Mouse (Mus musculus) embryonic facial prominence, embryonic 13.5 days (tissue): ENCODE data around the gene Arf6. TPM values are rescaled to one million over a fixed set of nuclear protein-coding genes. Genes with fewer than 3 reads are reported as not detected.
A peak's percentile ranks its signal among the peaks of the same experiment; 100 is the strongest.
"Not testable (repeated sequence)": the region's sequence is repeated elsewhere in the genome, so short reads cannot be mapped to it uniquely, and the experiment has no call there.

Experiments used
- ATAC-seq: fragments of 200-750 bp; cut with Nextera tagmentation; 2 replicates; pipeline ENCODE4 v1.8.0; 2017; ENCODE audit warnings: low read depth; ENCODE audit not compliant: insufficient number of reproducible peaks, insufficient read depth, low FRiP score, low TSS enrichment
- H3K27ac ChIP-seq: fragments of 300-500 bp; sonication (generic); 2 replicates; pipeline ENCODE4 v1.5.1; 2015; ENCODE audit warnings: moderate library complexity, mild to moderate bottlenecking, inconsistent platforms
- H3K27me3 ChIP-seq: fragments of 300-500 bp; sonication (generic); 2 replicates; pipeline ENCODE4 v1.6.1; 2015; ENCODE audit warnings: mild to moderate bottlenecking, inconsistent platforms
- H3K36me3 ChIP-seq: fragments of 300-500 bp; sonication (generic); 2 replicates; pipeline ENCODE4 v1.6.1; 2015; ENCODE audit warnings: mild to moderate bottlenecking, inconsistent platforms
- H3K4me1 ChIP-seq: fragments of 300-500 bp; sonication (generic); 2 replicates; pipeline ENCODE4 v1.6.1; 2015; ENCODE audit warnings: inconsistent platforms
- H3K4me2 ChIP-seq: fragments of 300-500 bp; sonication (generic); 2 replicates; pipeline ENCODE4 v1.6.1; 2015; ENCODE audit warnings: moderate library complexity, mild to moderate bottlenecking, inconsistent platforms
- H3K4me3 ChIP-seq: fragments of 300-500 bp; sonication (generic); 2 replicates; pipeline ENCODE4 v1.5.1; 2015; ENCODE audit warnings: mild to moderate bottlenecking, inconsistent platforms
- H3K9ac ChIP-seq: fragments of 300-500 bp; sonication (generic); 2 replicates; pipeline ENCODE4 v1.6.1; 2015; ENCODE audit warnings: mild to moderate bottlenecking, inconsistent platforms
- H3K9me3 ChIP-seq: fragments of 300-500 bp; sonication (generic); 2 replicates; pipeline ENCODE4 v1.6.1; 2016; ENCODE audit warnings: inconsistent platforms
- WGBS: fragments of 180-500 bp; shearing (Covaris S2); methylation state at CpG from one replicate; pipeline ENCODE4 v1.1.7; 2015; ENCODE audit warnings: mixed read lengths; 5-methylcytosine and 5-hydroxymethylcytosine counted together
- polyA plus RNA-seq: library from polyadenylated mRNA; unstranded; fragments of >200 nt; fragmentation: Nextera tagmentation; extraction: Ambion mirVana; gene quantifications from 2 replicates; pipeline ENCODE4 v1.2.1, GENCODE M21; 2015

Arf6 gene
- polyA plus RNA-seq = 48.4 and 56.7 TPM in 2 replicates

GRCm38 (mm10) chr12:69371854-69372671, at the start of gene Arf6, which contains the start of gene Gm9887:
Gene Arf6, plus strand, starts transcription at chr12:69372150.
Gene Gm9887, minus strand, starts transcription at chr12:69372458.
- no peaks in the 10 kb centered on the region for H3K9me3 ChIP-seq
- no peaks in the 10 kb centered on the region for H3K36me3 ChIP-seq
- ATAC-seq = peak; percentile 93
- H3K27ac ChIP-seq = peak within 1 kb of the TSS; percentile 99
- H3K4me2 ChIP-seq = peak within 1 kb of the TSS; percentile 87
- peaks cover 22% of the 10 kb centered on the region for H3K4me1 ChIP-seq
- peak within 1 kb of the TSS; percentile 100 for H3K4me3 ChIP-seq
- H3K9ac ChIP-seq = peak within 1 kb of the TSS; percentile 97
- no peaks in the 10 kb centered on the region for H3K27me3 ChIP-seq
- under 1% methylated on average over 99 of the region's 121 CpGs for WGBS

- 90% methylated on average over 3 of the region's 3 CpGs for WGBS
- Histone ChIP-seq H3K27me3 (no peaks in the 10 kb centered on the region), H3K4me1 (no peaks in the 10 kb centered on the region), H3K4me3 (no peak overlapping the region), H3K36me3 (peaks cover 72% of the 10 kb centered on the region), H3K27ac (no peak overlapping the region), H3K4me2 (no peak overlapping the region), H3K9me3 (no peaks in the 10 kb centered on the region), H3K9ac (no peak overlapping the region)
- no peak for ATAC-seq
Observed at GRCm38 (mm10) chr12:69331187-69331586, 40.8 kb upstream of the Arf6 start.

DNA sequence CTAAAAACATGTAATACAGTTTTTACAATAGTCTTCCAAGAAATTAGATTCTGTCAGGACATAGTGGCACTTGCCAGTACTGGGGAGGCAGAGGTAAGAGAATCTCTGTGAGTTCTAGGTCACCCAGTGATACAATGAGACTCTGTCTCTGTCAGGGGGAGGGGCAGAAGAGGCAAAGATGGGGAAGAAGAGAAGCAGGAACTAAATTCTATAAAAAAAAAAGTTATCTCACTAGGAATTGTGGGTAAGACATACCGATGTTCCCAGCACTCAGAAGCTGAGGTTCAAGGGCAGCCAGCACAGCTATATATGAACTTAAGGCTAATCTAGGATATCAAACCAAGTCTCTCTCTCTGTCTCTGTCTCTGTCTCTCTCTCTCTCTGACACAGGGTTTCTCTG, 39.8 kb upstream of the Arf6 start:
- no peak for ATAC-seq
- WGBS = 82% methylated on average over 1 of the region's 1 CpGs
- Histone ChIP-seq H3K27me3 (no peaks in the 10 kb centered on the region), H3K9me3 (no peaks in the 10 kb centered on the region), H3K27ac (no peak overlapping the region), H3K36me3 (peaks cover 74% of the 10 kb centered on the region), H3K4me2 (no peak overlapping the region), H3K4me1 (no peaks in the 10 kb centered on the region), H3K9ac (no peak overlapping the region), H3K4me3 (no peak overlapping the region)

- Histone ChIP-seq H3K27me3 (no peaks in the 10 kb centered on the region), H3K4me3 (no peak overlapping the region), H3K36me3 (peaks cover 71% of the 10 kb centered on the region), H3K4me1 (no peaks in the 10 kb centered on the region), H3K9me3 (no peaks in the 10 kb centered on the region), H3K4me2 (no peak overlapping the region), H3K27ac (no peak overlapping the region), H3K9ac (no peak overlapping the region)
- ATAC-seq = no peak
- WGBS = 81% methylated on average over 2 of the region's 2 CpGs
Observed at GRCm38 (mm10) chr12:69333547-69333946, 38.4 kb upstream of the Arf6 start.

DNA sequence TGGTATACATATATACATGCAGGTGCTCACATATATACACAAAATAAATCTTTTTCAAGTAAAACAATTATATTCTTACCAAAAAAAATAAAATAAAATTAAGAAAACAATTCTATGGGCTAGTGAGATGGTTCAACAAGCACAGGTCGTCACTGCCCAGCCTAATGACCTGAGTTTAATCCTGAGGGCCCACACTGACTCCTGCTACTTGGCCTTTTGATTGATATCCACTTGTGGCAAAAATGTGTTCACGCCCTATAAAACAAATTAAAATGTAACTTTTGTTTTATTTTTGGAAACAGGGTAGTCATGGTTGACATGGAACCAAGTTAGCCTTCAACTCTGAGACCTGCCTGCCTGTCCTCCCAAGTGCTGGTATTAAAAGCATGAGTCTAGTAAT, 22.0 kb upstream of the Arf6 start:
- H3K27me3 ChIP-seq = no peaks in the 10 kb centered on the region
- WGBS = 91% methylated on average over 2 of the region's 2 CpGs
- H3K4me1 ChIP-seq = no peaks in the 10 kb centered on the region
- no peak overlapping the region for H3K27ac ChIP-seq
- peaks cover 76% of the 10 kb centered on the region for H3K36me3 ChIP-seq
- H3K9ac ChIP-seq = no peak overlapping the region
- no peaks in the 10 kb centered on the region for H3K9me3 ChIP-seq
- ATAC-seq = no peak
- H3K4me3 ChIP-seq = no peak overlapping the region
- no peak overlapping the region for H3K4me2 ChIP-seq

GRCm38 (mm10) chr12:69351685-69352084, 20.3 kb upstream of the Arf6 start:
- peaks cover 68% of the 10 kb centered on the region for H3K36me3 ChIP-seq
- no peak overlapping the region for H3K9ac ChIP-seq
- no peak overlapping the region for H3K27ac ChIP-seq
- H3K4me1 ChIP-seq = peaks cover 7% of the 10 kb centered on the region
- no peaks in the 10 kb centered on the region for H3K9me3 ChIP-seq
- no peak for ATAC-seq
- H3K4me2 ChIP-seq = no peak overlapping the region
- 83% methylated on average over 1 of the region's 1 CpGs for WGBS
- no peaks in the 10 kb centered on the region for H3K27me3 ChIP-seq
- H3K4me3 ChIP-seq = no peak overlapping the region

DNA sequence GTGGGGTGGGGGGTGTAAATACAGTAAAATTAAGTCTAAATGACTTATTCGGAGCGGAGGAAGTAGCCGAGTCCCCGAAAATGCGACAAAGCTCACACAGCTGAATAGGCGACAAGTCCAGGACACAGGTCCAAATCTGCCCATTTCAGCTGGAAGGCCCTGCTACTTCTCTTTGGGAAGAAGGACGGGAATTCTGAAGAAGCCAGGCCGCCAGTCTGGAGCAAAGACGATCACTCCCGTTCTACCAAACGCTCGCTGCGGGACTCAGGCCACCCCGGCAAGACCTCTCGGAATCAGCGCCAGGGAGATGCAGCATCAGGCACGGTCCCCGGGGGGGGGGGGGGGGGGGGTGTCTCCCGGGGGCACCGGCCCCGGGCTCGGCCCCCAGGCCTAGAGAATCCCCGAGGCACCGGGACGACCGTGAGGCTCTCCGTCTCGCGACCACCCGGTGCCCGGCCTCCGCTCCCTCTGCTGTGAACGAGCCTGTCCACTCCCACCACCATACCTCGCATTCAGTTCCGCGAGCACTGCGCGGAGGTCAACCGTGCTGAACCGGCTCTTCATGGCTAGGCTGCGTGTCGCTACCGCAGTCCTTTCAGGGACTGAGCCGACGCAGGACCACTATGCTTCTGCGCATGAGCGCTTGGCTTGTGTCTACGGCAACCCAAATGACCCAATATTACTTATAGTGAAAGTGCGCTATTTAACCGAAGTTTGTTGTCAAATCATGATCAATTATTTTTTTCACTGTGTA, 15.2 kb upstream of the Arf6 start, which contains the start of gene Nemf:
Gene Nemf (minus strand): TSS at position 620 of the 754 bp plus-strand sequence.
- peak within 1 kb of the TSS; percentile 78 for H3K4me2 ChIP-seq
- H3K27ac ChIP-seq = peak within 1 kb of the TSS; percentile 76
- H3K36me3 ChIP-seq = peaks cover 29% of the 10 kb centered on the region
- peak within 1 kb of the TSS; percentile 79 for H3K4me3 ChIP-seq
- H3K9me3 ChIP-seq = no peaks in the 10 kb centered on the region
- peaks cover 7% of the 10 kb centered on the region for H3K4me1 ChIP-seq
- peak within 1 kb of the TSS; percentile 89 for H3K9ac ChIP-seq
- peak; percentile 62 for ATAC-seq
- 1% methylated on average over 45 of the region's 50 CpGs for WGBS
- H3K27me3 ChIP-seq = no peaks in the 10 kb centered on the region

DNA sequence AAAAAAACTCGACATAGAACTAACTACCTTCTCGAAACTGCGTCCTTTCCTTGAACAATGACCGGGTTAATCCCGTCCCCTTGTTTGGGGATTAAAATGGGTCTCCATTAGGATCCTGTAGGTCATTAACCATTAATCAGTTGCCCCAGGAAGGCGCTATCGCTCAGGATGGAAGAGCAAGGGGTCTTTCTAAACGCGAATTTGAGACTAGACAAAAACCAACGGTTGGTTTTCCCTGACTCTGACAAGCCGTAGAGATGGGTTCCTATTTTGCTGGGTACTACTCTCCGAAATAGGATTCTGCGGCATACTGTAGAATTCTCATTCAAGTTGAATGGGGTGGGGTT, 14.7 kb upstream of the Arf6 start:
- Histone ChIP-seq H3K4me1 (peaks cover 9% of the 10 kb centered on the region), H3K4me2 (peak overlapping the region; percentile 78), H3K27ac (peak overlapping the region; percentile 76; the same call in 1 of the 2 replicates), H3K4me3 (peak overlapping the region; percentile 79), H3K9me3 (no peaks in the 10 kb centered on the region), H3K27me3 (no peaks in the 10 kb centered on the region), H3K36me3 (peaks cover 24% of the 10 kb centered on the region), H3K9ac (peak overlapping the region; percentile 89)
- 6% methylated on average over 13 of the region's 13 CpGs for WGBS
- no peak for ATAC-seq

- WGBS = 12% methylated on average over 5 of the region's 5 CpGs
Observed at GRCm38 (mm10) chr12:69360655-69360996, 11.3 kb upstream of the Arf6 start.

DNA sequence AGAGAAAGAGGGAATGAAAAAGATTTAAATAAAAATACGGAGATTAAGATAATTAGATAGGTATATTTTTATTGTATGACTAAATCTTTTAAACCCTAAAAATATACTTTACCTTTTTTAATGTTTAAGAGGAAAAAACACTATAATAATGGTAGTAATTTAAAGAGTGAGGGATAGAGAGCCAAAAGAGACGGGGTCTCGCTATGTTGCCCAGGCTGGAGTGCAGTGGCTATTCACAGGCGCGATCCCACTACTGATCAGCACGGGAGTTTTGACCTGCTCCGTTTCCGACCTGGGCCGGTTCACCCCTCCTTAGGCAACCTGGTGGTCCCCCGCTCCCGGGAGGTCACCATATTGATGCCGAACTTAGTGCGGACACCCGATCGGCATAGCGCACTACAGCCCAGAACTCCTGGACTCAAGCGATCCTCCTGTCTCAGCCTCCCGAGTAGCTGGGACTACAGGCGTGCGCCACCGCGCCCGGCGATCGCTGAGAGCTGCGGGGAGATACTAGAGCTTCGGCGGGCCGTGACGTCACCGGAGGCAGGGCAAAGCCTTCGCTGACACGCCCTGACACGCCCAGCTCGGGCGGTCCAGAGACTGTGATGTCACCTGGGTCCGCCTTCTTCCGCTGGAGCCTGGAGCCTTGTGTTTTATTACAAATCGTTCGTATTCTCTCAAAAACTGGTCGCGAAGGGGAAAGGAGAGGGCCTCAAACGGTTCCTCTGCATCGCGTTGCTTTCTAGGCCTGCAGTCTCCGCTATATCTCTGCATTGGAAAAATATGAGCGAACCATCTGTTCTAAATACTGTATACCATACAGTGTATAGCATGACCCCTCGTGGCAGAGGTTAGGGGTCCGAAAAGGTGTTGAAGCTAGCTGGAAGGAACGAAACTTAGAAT, 10.7 kb upstream of the Arf6 start:
- Histone ChIP-seq H3K4me3 (peak overlapping the region; percentile 51), H3K4me2 (peak overlapping the region; percentile 69), H3K9ac (peak overlapping the region; percentile 76), H3K27ac (peak overlapping the region; percentile 98)
- H3K4me1 ChIP-seq, H3K36me3 ChIP-seq, H3K27me3 ChIP-seq, H3K9me3 ChIP-seq: not testable (repeated sequence)
- WGBS = under 1% methylated on average over 43 of the region's 50 CpGs
- peak; percentile 96 for ATAC-seq

More at GRCm38 (mm10) chr12:69360655-69360996, 11.3 kb upstream of the Arf6 start:
- Histone ChIP-seq H3K9ac (no peak overlapping the region), H3K4me3 (no peak overlapping the region), H3K27me3 (no peaks in the 10 kb centered on the region), H3K36me3 (no peaks in the 10 kb centered on the region), H3K4me1 (peaks cover 11% of the 10 kb centered on the region), H3K27ac (no peak overlapping the region), H3K9me3 (no peaks in the 10 kb centered on the region), H3K4me2 (no peak overlapping the region)
- no peak for ATAC-seq

DNA sequence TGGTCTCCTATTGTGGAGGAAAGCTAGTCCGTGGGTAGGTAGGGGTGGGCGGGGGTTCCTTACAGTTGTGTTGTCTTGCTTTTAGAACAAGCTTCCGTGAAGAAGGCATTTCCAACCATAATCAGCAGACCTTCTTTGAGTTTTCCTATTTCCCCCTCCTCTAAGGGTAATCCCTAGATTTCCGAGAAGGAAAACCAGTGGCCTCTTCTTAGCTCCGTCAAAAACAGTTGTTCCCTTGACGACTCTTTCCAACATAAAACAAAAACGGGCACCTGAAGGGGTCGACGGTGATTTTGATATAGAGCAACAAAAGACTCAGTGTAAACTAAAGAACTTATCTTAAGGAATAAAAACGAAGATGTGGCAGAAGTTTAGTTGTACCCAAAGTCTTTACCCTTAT, 10.0 kb upstream of the Arf6 start:
- Histone ChIP-seq H3K9me3 (no peaks in the 10 kb centered on the region), H3K4me1 (peaks cover 9% of the 10 kb centered on the region), H3K27me3 (no peaks in the 10 kb centered on the region), H3K27ac (peak overlapping the region; percentile 98), H3K9ac (peak overlapping the region; percentile 76), H3K4me3 (peak overlapping the region; percentile 51), H3K36me3 (no peaks in the 10 kb centered on the region), H3K4me2 (peak overlapping the region; percentile 69)
- WGBS = 5% methylated on average over 10 of the region's 10 CpGs
- ATAC-seq = no peak; the same call in 1 of the 2 replicates
